Mouse (Mus musculus): ENCODE data around the gene Mterf4. TPM values are rescaled to one million over a fixed set of nuclear protein-coding genes. Genes with fewer than 3 reads are reported as not detected.
A peak's percentile ranks its signal among the peaks of the same experiment; 100 is the strongest.
"Not testable (repeated sequence)": the region's sequence is repeated elsewhere in the genome, so short reads cannot be mapped to it uniquely, and the experiment has no call there.

The Mterf4 gene
- polyA plus RNA-seq, 1 experiment from 2014 or later, result 34.3 TPM

GRCm38 (mm10) chr1:93300578-93300977 lies 5.1 kb downstream of the Mterf4 start:
- no peak for ATAC-seq (ENCODE audit: low FRiP score, low TSS enrichment)
- no peaks in the 10 kb centered on the region for H3K9me3 ChIP-seq (ENCODE audit: low read length)
- peaks cover 66% of the 10 kb centered on the region for H3K36me3 ChIP-seq (ENCODE audit: insufficient read depth, low read length)
- H3K9ac ChIP-seq (replicated peaks; ENCODE audit: low read length), result no peak overlapping the region
- H3K4me1 ChIP-seq (ENCODE audit: insufficient read depth, low read length), result peaks cover 8% of the 10 kb centered on the region
- no peak overlapping the region for H3K4me3 ChIP-seq (ENCODE audit: low read length)
- no peak overlapping the region for H3K27ac ChIP-seq (ENCODE audit: low read length)
- H3K27me3 ChIP-seq (ENCODE audit: insufficient read depth, low read length), result no peaks in the 10 kb centered on the region
- 87% methylated on average over 3 of the region's 3 CpGs for WGBS
- H3K4me2 ChIP-seq (replicated peaks; ENCODE audit: low read depth, low read length), result no peak overlapping the region

GRCm38 (mm10) chr1:93299791-93300190 lies 5.9 kb downstream of the Mterf4 start:
- 90% methylated on average over 4 of the region's 4 CpGs for WGBS
- Histone ChIP-seq H3K27ac (ENCODE audit: low read length) (no peak overlapping the region), H3K27me3 (ENCODE audit: insufficient read depth, low read length) (no peaks in the 10 kb centered on the region), H3K4me2 (replicated peaks; ENCODE audit: low read depth, low read length) (no peak overlapping the region), H3K36me3 (ENCODE audit: insufficient read depth, low read length) (peaks cover 67% of the 10 kb centered on the region), H3K9ac (replicated peaks; ENCODE audit: low read length) (no peak overlapping the region), H3K4me3 (ENCODE audit: low read length) (no peak overlapping the region), H3K4me1 (ENCODE audit: insufficient read depth, low read length) (peaks cover 3% of the 10 kb centered on the region), H3K9me3 (ENCODE audit: low read length) (no peaks in the 10 kb centered on the region)
- no peak for ATAC-seq (ENCODE audit: low FRiP score, low TSS enrichment)

- not testable (repeated sequence) for ATAC-seq (ENCODE audit: low FRiP score, low TSS enrichment); H3K27me3 ChIP-seq (ENCODE audit: insufficient read depth, low read length); H3K4me2 ChIP-seq (replicated peaks; ENCODE audit: low read depth, low read length); H3K4me3 ChIP-seq (ENCODE audit: low read length); H3K4me1 ChIP-seq (ENCODE audit: insufficient read depth, low read length); H3K9ac ChIP-seq (replicated peaks; ENCODE audit: low read length); H3K27ac ChIP-seq (ENCODE audit: low read length); H3K9me3 ChIP-seq (ENCODE audit: low read length)
- H3K36me3 ChIP-seq (ENCODE audit: insufficient read depth, low read length), result peaks cover 39% of the 10 kb centered on the region
- 81% methylated on average over 3 of the region's 3 CpGs for WGBS
These were observed 11.2 kb downstream of the Mterf4 start for GRCm38 (mm10) chr1:93294491-93294890.

- no peak overlapping the region for H3K4me3 ChIP-seq (ENCODE audit: low read length)
- peaks cover 22% of the 10 kb centered on the region for H3K36me3 ChIP-seq (ENCODE audit: insufficient read depth, low read length)
- 66% methylated on average over 8 of the region's 8 CpGs for WGBS
- no peak overlapping the region for H3K4me2 ChIP-seq (replicated peaks; ENCODE audit: low read depth, low read length)
- H3K27me3 ChIP-seq (ENCODE audit: insufficient read depth, low read length), result no peaks in the 10 kb centered on the region
- no peak overlapping the region for H3K27ac ChIP-seq (ENCODE audit: low read length)
- no peaks in the 10 kb centered on the region for H3K9me3 ChIP-seq (ENCODE audit: low read length)
- H3K4me1 ChIP-seq (ENCODE audit: insufficient read depth, low read length), result no peaks in the 10 kb centered on the region
- no peak overlapping the region for H3K9ac ChIP-seq (replicated peaks; ENCODE audit: low read length)
- ATAC-seq (ENCODE audit: low FRiP score, low TSS enrichment), result no peak
These were observed 13.7 kb downstream of the Mterf4 start for GRCm38 (mm10) chr1:93292006-93292405.

- Histone ChIP-seq H3K4me3 (ENCODE audit: low read length) (no peak overlapping the region), H3K36me3 (ENCODE audit: insufficient read depth, low read length) (peaks cover 19% of the 10 kb centered on the region), H3K27ac (ENCODE audit: low read length) (no peak overlapping the region), H3K27me3 (ENCODE audit: insufficient read depth, low read length) (no peaks in the 10 kb centered on the region), H3K9me3 (ENCODE audit: low read length) (no peaks in the 10 kb centered on the region), H3K9ac (replicated peaks; ENCODE audit: low read length) (no peak overlapping the region), H3K4me2 (replicated peaks; ENCODE audit: low read depth, low read length) (no peak overlapping the region), H3K4me1 (ENCODE audit: insufficient read depth, low read length) (no peaks in the 10 kb centered on the region)
- ATAC-seq (ENCODE audit: low FRiP score, low TSS enrichment), result no peak
- 95% methylated on average over 1 of the region's 1 CpGs for WGBS
These were observed 14.1 kb downstream of the Mterf4 start for GRCm38 (mm10) chr1:93291591-93291990.

- ATAC-seq (ENCODE audit: low FRiP score, low TSS enrichment), result no peak
- 86% methylated on average over 4 of the region's 4 CpGs for WGBS
- Histone ChIP-seq H3K9ac (replicated peaks; ENCODE audit: low read length) (no peak overlapping the region), H3K4me1 (ENCODE audit: insufficient read depth, low read length) (no peaks in the 10 kb centered on the region), H3K27ac (ENCODE audit: low read length) (no peak overlapping the region), H3K27me3 (ENCODE audit: insufficient read depth, low read length) (no peaks in the 10 kb centered on the region), H3K4me3 (ENCODE audit: low read length) (no peak overlapping the region), H3K36me3 (ENCODE audit: insufficient read depth, low read length) (peaks cover 14% of the 10 kb centered on the region), H3K4me2 (replicated peaks; ENCODE audit: low read depth, low read length) (no peak overlapping the region), H3K9me3 (ENCODE audit: low read length) (no peaks in the 10 kb centered on the region)
These were observed 14.8 kb downstream of the Mterf4 start for GRCm38 (mm10) chr1:93290956-93291355.

GRCm38 (mm10) chr1:93289678-93290214 lies 16.0 kb downstream of the Mterf4 start:
- WGBS, result 44% methylated on average over 3 of the region's 3 CpGs
- H3K4me2 ChIP-seq (replicated peaks; ENCODE audit: low read depth, low read length), result no peak overlapping the region
- H3K27me3 ChIP-seq (ENCODE audit: insufficient read depth, low read length), result no peaks in the 10 kb centered on the region
- no peak overlapping the region for H3K27ac ChIP-seq (ENCODE audit: low read length)
- no peak overlapping the region for H3K4me3 ChIP-seq (ENCODE audit: low read length)
- no peaks in the 10 kb centered on the region for H3K9me3 ChIP-seq (ENCODE audit: low read length)
- no peak overlapping the region for H3K9ac ChIP-seq (replicated peaks; ENCODE audit: low read length)
- no peaks in the 10 kb centered on the region for H3K4me1 ChIP-seq (ENCODE audit: insufficient read depth, low read length)
- peaks cover 9% of the 10 kb centered on the region; the same call in 1 of the 2 replicates for H3K36me3 ChIP-seq (ENCODE audit: insufficient read depth, low read length)
- no peak for ATAC-seq (ENCODE audit: low FRiP score, low TSS enrichment)

GRCm38 (mm10) chr1:93277041-93277440 lies 28.7 kb downstream of the Mterf4 start:
- no peak overlapping the region for H3K4me2 ChIP-seq (replicated peaks; ENCODE audit: low read depth, low read length)
- no peaks in the 10 kb centered on the region for H3K27me3 ChIP-seq (ENCODE audit: insufficient read depth, low read length)
- no peaks in the 10 kb centered on the region for H3K4me1 ChIP-seq (ENCODE audit: insufficient read depth, low read length)
- H3K27ac ChIP-seq (ENCODE audit: low read length), result no peak overlapping the region
- no peak overlapping the region for H3K9ac ChIP-seq (replicated peaks; ENCODE audit: low read length)
- no peak for ATAC-seq (ENCODE audit: low FRiP score, low TSS enrichment)
- WGBS, result 81% methylated on average over 7 of the region's 7 CpGs
- H3K36me3 ChIP-seq (ENCODE audit: insufficient read depth, low read length), result no peaks in the 10 kb centered on the region
- H3K4me3 ChIP-seq (ENCODE audit: low read length), result no peak overlapping the region
- H3K9me3 ChIP-seq (ENCODE audit: low read length), result no peaks in the 10 kb centered on the region

GRCm38 (mm10) chr1:93275561-93275960 lies 30.2 kb downstream of the Mterf4 start:
- no peak for ATAC-seq (ENCODE audit: low FRiP score, low TSS enrichment)
- H3K4me2 ChIP-seq (replicated peaks; ENCODE audit: low read depth, low read length), result no peak overlapping the region
- no peak overlapping the region for H3K9ac ChIP-seq (replicated peaks; ENCODE audit: low read length)
- H3K27me3 ChIP-seq (ENCODE audit: insufficient read depth, low read length), result no peaks in the 10 kb centered on the region
- 66% methylated on average over 6 of the region's 6 CpGs for WGBS
- H3K4me3 ChIP-seq (ENCODE audit: low read length), result no peak overlapping the region
- no peaks in the 10 kb centered on the region for H3K9me3 ChIP-seq (ENCODE audit: low read length)
- no peaks in the 10 kb centered on the region for H3K36me3 ChIP-seq (ENCODE audit: insufficient read depth, low read length)
- no peaks in the 10 kb centered on the region for H3K4me1 ChIP-seq (ENCODE audit: insufficient read depth, low read length)
- no peak overlapping the region for H3K27ac ChIP-seq (ENCODE audit: low read length)

GRCm38 (mm10) chr1:93272409-93272821 lies 33.3 kb downstream of the Mterf4 start:
- H3K9ac ChIP-seq (replicated peaks; ENCODE audit: low read length), result no peak overlapping the region
- H3K27ac ChIP-seq (ENCODE audit: low read length), result no peak overlapping the region
- no peaks in the 10 kb centered on the region for H3K36me3 ChIP-seq (ENCODE audit: insufficient read depth, low read length)
- H3K4me1 ChIP-seq (ENCODE audit: insufficient read depth, low read length), result no peaks in the 10 kb centered on the region
- no peaks in the 10 kb centered on the region for H3K27me3 ChIP-seq (ENCODE audit: insufficient read depth, low read length)
- H3K4me2 ChIP-seq (replicated peaks; ENCODE audit: low read depth, low read length), result no peak overlapping the region
- WGBS, result 2% methylated on average over 16 of the region's 16 CpGs
- H3K4me3 ChIP-seq (ENCODE audit: low read length), result no peak overlapping the region
- no peaks in the 10 kb centered on the region for H3K9me3 ChIP-seq (ENCODE audit: low read length)
- ATAC-seq (ENCODE audit: low FRiP score, low TSS enrichment), result peak; percentile 65
